Mouse (Mus musculus): ENCODE measurements around the gene Dusp16.

Dusp16 gene

GRCm38 (mm10) chr6:134791251-134792118, 940 bp downstream of the Dusp16 start:
- DNase-seq (ENCODE audit: low spot score in 2 of 2), result peak in 1 of 2 experiments; percentile 33

- no peak for DNase-seq (ENCODE audit: low spot score in 2 of 2)
Observed at GRCm38 (mm10) chr6:134789100-134789499, 3.3 kb downstream of the Dusp16 start.

GRCm38 (mm10) chr6:134786426-134786825, 6.0 kb downstream of the Dusp16 start:
- DNase-seq (ENCODE audit: low spot score in 2 of 2), result no peak

GRCm38 (mm10) chr6:134782900-134783299, 9.5 kb downstream of the Dusp16 start:
- DNase-seq (ENCODE audit: low spot score in 2 of 2), result no peak

- no peak for DNase-seq (ENCODE audit: low spot score in 2 of 2)
Observed at GRCm38 (mm10) chr6:134781494-134781913, 10.9 kb downstream of the Dusp16 start.

GRCm38 (mm10) chr6:134780024-134780423, 12.4 kb downstream of the Dusp16 start:
- no peak for DNase-seq (ENCODE audit: low spot score in 2 of 2)

GRCm38 (mm10) chr6:134773961-134774360, 18.5 kb downstream of the Dusp16 start:
- no peak for DNase-seq (ENCODE audit: low spot score in 2 of 2)

- no peak for DNase-seq (ENCODE audit: low spot score in 2 of 2)
Observed at GRCm38 (mm10) chr6:134773292-134773893, 19.0 kb downstream of the Dusp16 start.

GRCm38 (mm10) chr6:134770339-134770738, 22.1 kb downstream of the Dusp16 start:
- no peak for DNase-seq (ENCODE audit: low spot score in 2 of 2)

- DNase-seq (ENCODE audit: low spot score in 2 of 2), result no peak
Observed at GRCm38 (mm10) chr6:134764441-134765061, 27.9 kb downstream of the Dusp16 start.

- no peak for DNase-seq (ENCODE audit: low spot score in 2 of 2)
Observed at GRCm38 (mm10) chr6:134763436-134763835, 29.0 kb downstream of the Dusp16 start.

GRCm38 (mm10) chr6:134761808-134762207, 30.6 kb downstream of the Dusp16 start:
- no peak for DNase-seq (ENCODE audit: low spot score in 2 of 2)

GRCm38 (mm10) chr6:134760926-134761544, 31.4 kb downstream of the Dusp16 start:
- no peak for DNase-seq (ENCODE audit: low spot score in 2 of 2)

GRCm38 (mm10) chr6:134756058-134756457, 36.4 kb downstream of the Dusp16 start:
- DNase-seq (ENCODE audit: low spot score in 2 of 2), result no peak

- DNase-seq (ENCODE audit: low spot score in 2 of 2), result no peak
Observed at GRCm38 (mm10) chr6:134753858-134754257, 38.6 kb downstream of the Dusp16 start.

GRCm38 (mm10) chr6:134753412-134753811, 39.0 kb downstream of the Dusp16 start:
- DNase-seq (ENCODE audit: low spot score in 2 of 2), result no peak

GRCm38 (mm10) chr6:134751883-134752647, 40.4 kb downstream of the Dusp16 start:
- no peak for DNase-seq (ENCODE audit: low spot score in 2 of 2)

GRCm38 (mm10) chr6:134751087-134751486, 41.3 kb downstream of the Dusp16 start:
- no peak for DNase-seq (ENCODE audit: low spot score in 2 of 2)

- DNase-seq (ENCODE audit: low spot score in 2 of 2), result no peak
Observed at GRCm38 (mm10) chr6:134748126-134748525, 44.3 kb downstream of the Dusp16 start.

GRCm38 (mm10) chr6:134745876-134746275, 46.5 kb downstream of the Dusp16 start:
- no peak for DNase-seq (ENCODE audit: low spot score in 2 of 2)

- DNase-seq (ENCODE audit: low spot score in 2 of 2), result no peak
Observed at GRCm38 (mm10) chr6:134743568-134743967, 48.9 kb downstream of the Dusp16 start.

Measured in urinary bladder, postnatal 36 days (tissue).